Mouse (Mus musculus): ENCODE results near the gene Prr5l. TPM values are rescaled to one million over a fixed set of nuclear protein-coding genes. Genes with fewer than 3 reads are reported as not detected.

The Prr5l gene
- total and polyA plus RNA-seq, 3 experiments = 0.89 to 3.4 (median 1.4) TPM

- DNase-seq = no peak
- intact Hi-C loops (cut with DNase I) = loop anchor here (2.0 kb wide), 1 partner anchor 133 kb away; no protein-coding TSS in a partner anchor
- peaks cover 11% of the 10 kb centered on the region for H3K4me1 ChIP-seq (ENCODE audit: control insufficient read depth, insufficient read depth, low read length)
These were observed 54.7 kb downstream of the Prr5l start for GRCm38 (mm10) chr2:101828057-101828643.

GRCm38 (mm10) chr2:101827626-101828025 lies 55.2 kb downstream of the Prr5l start:
- Histone ChIP-seq H3K27ac (no peak overlapping the region; the same call in 1 of the 2 replicates), H3K36me3 (ENCODE audit: control insufficient read depth, insufficient read depth, low read length) (no peaks in the 10 kb centered on the region; the same call in 1 of the 2 replicates), H3K4me1 (ENCODE audit: control insufficient read depth, insufficient read depth, low read length) (peaks cover 12% of the 10 kb centered on the region), H3K9ac (ENCODE audit: low read depth, low read length) (no peak overlapping the region), H3K79me2 (replicated peaks; ENCODE audit: control insufficient read depth, insufficient read depth, low read length) (no peaks in the 10 kb centered on the region), H3K27me3 (ENCODE audit: control insufficient read depth, insufficient read depth, low read length) (no peaks in the 10 kb centered on the region), H3K4me3 (no peak overlapping the region)
- no peak for TF ChIP-seq EP300 (IDR thresholded peaks at IDR 0.05; ENCODE audit: insufficient read depth, low read depth, low read length)
- TF ChIP-seq CTCF (IDR thresholded peaks at IDR 0.05) = no peak
- no peak for TF ChIP-seq POLR2A (IDR thresholded peaks at IDR 0.05; ENCODE audit: insufficient read depth, low read depth, low read length)
- no peak for DNase-seq
- WGBS = 26% methylated on average over 5 of the region's 5 CpGs
- intact Hi-C loops (cut with DNase I) = loop anchor here (2.0 kb wide), 2 partner anchors 31 to 133 kb away; no protein-coding TSS in a partner anchor

More at GRCm38 (mm10) chr2:101828057-101828643, 54.7 kb downstream of the Prr5l start:
- H3K36me3 ChIP-seq (ENCODE audit: control insufficient read depth, insufficient read depth, low read length) = no peaks in the 10 kb centered on the region; the same call in 1 of the 2 replicates
- no peaks in the 10 kb centered on the region for H3K79me2 ChIP-seq (replicated peaks; ENCODE audit: control insufficient read depth, insufficient read depth, low read length)
- H3K27ac ChIP-seq = no peak overlapping the region; the same call in 1 of the 2 replicates
- no peaks in the 10 kb centered on the region for H3K27me3 ChIP-seq (ENCODE audit: control insufficient read depth, insufficient read depth, low read length)
- TF ChIP-seq CTCF (IDR thresholded peaks at IDR 0.05) = peak; percentile 80
- TF ChIP-seq EP300 (IDR thresholded peaks at IDR 0.05; ENCODE audit: insufficient read depth, low read depth, low read length) = no peak
- H3K4me3 ChIP-seq = no peak overlapping the region
- H3K9ac ChIP-seq (ENCODE audit: low read depth, low read length) = no peak overlapping the region
- WGBS = 21% methylated on average over 5 of the region's 5 CpGs

DNA sequence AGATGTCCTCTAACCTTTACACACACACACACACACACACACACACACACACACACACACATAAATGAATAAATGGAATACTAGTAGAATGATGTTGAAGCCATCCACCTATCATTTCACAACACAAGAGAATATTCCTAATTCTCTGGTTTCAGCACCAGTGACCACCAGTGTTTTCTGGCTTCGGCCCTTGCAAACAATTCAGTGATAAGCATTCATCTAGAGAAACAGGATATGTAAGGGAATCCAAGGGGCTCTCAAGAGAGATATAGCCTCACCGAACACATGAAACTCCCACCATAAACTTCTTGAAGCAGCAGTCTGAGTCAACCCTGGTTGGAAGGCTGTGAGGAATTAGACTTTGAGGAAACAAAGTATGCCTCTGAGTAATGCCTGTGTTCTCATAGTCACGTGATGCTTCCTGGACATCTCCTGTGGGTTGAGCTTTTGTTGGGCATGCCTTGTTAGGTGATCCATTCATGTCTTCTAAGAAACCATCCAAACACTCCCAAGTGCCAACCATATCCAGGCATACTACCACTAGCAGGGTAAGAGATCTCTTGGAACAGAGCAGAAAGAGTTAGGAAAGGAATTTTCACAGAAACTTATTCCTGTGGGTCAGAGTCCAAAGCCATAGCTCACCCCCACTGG lies 55.8 kb downstream of the Prr5l start:
- TF ChIP-seq EP300 (IDR thresholded peaks at IDR 0.05; ENCODE audit: insufficient read depth, low read depth, low read length) = no peak
- TF ChIP-seq POLR2A (IDR thresholded peaks at IDR 0.05; ENCODE audit: insufficient read depth, low read depth, low read length) = no peak
- TF ChIP-seq CTCF (IDR thresholded peaks at IDR 0.05) = no peak

GRCm38 (mm10) chr2:101826186-101826707 lies 56.6 kb downstream of the Prr5l start:
- Histone ChIP-seq H3K27ac (no peak overlapping the region), H3K4me3 (no peak overlapping the region), H3K79me2 (replicated peaks; ENCODE audit: control insufficient read depth, insufficient read depth, low read length) (no peaks in the 10 kb centered on the region), H3K4me1 (ENCODE audit: control insufficient read depth, insufficient read depth, low read length) (peaks cover 14% of the 10 kb centered on the region), H3K27me3 (ENCODE audit: control insufficient read depth, insufficient read depth, low read length) (no peaks in the 10 kb centered on the region), H3K36me3 (ENCODE audit: control insufficient read depth, insufficient read depth, low read length) (no peaks in the 10 kb centered on the region; the same call in 1 of the 2 replicates), H3K9ac (ENCODE audit: low read depth, low read length) (no peak overlapping the region)
- no peak for TF ChIP-seq CTCF (IDR thresholded peaks at IDR 0.05)
- no peak for TF ChIP-seq EP300 (IDR thresholded peaks at IDR 0.05; ENCODE audit: insufficient read depth, low read depth, low read length)
- no peak for TF ChIP-seq POLR2A (IDR thresholded peaks at IDR 0.05; ENCODE audit: insufficient read depth, low read depth, low read length)
- 51% methylated on average over 2 of the region's 2 CpGs for WGBS
- intact Hi-C loops (cut with DNase I) = loop anchor here (2.0 kb wide), 1 partner anchor 29 kb away; no protein-coding TSS in a partner anchor
- DNase-seq = no peak

More for the DNA sequence above, 55.8 kb downstream of the Prr5l start:
- H3K27ac ChIP-seq = no peak overlapping the region
- no peaks in the 10 kb centered on the region for H3K27me3 ChIP-seq (ENCODE audit: control insufficient read depth, insufficient read depth, low read length)
- H3K36me3 ChIP-seq (ENCODE audit: control insufficient read depth, insufficient read depth, low read length) = no peaks in the 10 kb centered on the region; the same call in 1 of the 2 replicates
- no peak overlapping the region for H3K9ac ChIP-seq (ENCODE audit: low read depth, low read length)
- DNase-seq = no peak
- no peaks in the 10 kb centered on the region for H3K79me2 ChIP-seq (replicated peaks; ENCODE audit: control insufficient read depth, insufficient read depth, low read length)
- intact Hi-C loops (cut with DNase I) = loop anchor here (2.0 kb wide), 1 partner anchor 30 kb away; no protein-coding TSS in a partner anchor
- no peak overlapping the region for H3K4me3 ChIP-seq
- 52% methylated on average over 3 of the region's 3 CpGs for WGBS
- H3K4me1 ChIP-seq (ENCODE audit: control insufficient read depth, insufficient read depth, low read length) = peaks cover 12% of the 10 kb centered on the region

DNA sequence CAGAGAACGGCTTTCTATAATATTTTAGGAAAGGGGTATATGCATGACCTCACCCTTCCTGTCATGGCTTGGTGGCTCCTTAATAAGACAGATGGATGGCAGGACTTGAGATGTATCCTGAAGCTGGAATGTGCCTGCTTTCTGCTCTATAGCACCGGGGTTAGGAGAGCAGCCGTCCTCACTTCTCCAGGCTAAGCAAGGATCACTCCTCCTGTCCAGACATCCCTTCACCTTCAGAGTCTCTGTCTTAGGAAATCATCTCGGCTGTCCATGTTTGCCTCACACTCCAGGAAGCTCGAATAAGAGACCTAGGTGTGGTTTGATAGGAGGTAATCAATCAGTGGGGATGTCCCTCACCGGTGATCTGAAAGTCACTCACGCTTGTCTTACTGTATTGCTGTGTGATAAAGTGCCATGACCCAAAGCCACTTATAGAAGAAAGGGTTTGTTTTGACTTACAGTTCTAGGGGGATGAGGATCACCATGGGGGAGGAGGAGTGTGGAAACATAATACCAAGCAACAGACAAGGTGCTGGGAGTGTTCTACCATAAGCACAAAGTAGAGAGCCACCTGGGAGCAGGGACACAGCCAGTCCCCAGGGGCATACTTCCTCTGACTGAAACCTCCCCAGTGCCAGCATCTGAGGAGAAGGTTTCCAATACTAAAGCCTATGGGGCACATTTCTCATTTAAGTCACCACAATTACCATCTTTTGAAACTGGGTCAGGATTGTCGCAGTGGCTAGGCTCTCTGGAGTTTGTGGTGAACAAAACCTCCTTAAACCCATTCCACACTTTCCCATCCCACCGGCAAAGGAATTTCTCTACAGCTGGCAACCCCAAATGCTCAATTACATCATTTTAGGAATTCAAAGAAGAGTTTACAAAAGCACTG lies 57.4 kb downstream of the Prr5l start:
- no peak overlapping the region for H3K4me3 ChIP-seq
- no peaks in the 10 kb centered on the region; the same call in 1 of the 2 replicates for H3K36me3 ChIP-seq (ENCODE audit: control insufficient read depth, insufficient read depth, low read length)
- 81% methylated on average over 9 of the region's 9 CpGs for WGBS
- intact Hi-C loops (cut with DNase I) = loop anchor here (2.0 kb wide), 1 partner anchor 29 kb away; no protein-coding TSS in a partner anchor
- TF ChIP-seq EP300 (IDR thresholded peaks at IDR 0.05; ENCODE audit: insufficient read depth, low read depth, low read length) = no peak
- TF ChIP-seq CTCF (IDR thresholded peaks at IDR 0.05) = no peak
- no peak for TF ChIP-seq POLR2A (IDR thresholded peaks at IDR 0.05; ENCODE audit: insufficient read depth, low read depth, low read length)
- no peak overlapping the region for H3K9ac ChIP-seq (ENCODE audit: low read depth, low read length)
- H3K79me2 ChIP-seq (replicated peaks; ENCODE audit: control insufficient read depth, insufficient read depth, low read length) = no peaks in the 10 kb centered on the region
- H3K27ac ChIP-seq = no peak overlapping the region
- H3K27me3 ChIP-seq (ENCODE audit: control insufficient read depth, insufficient read depth, low read length) = no peaks in the 10 kb centered on the region
- DNase-seq = no peak
- peaks cover 14% of the 10 kb centered on the region for H3K4me1 ChIP-seq (ENCODE audit: control insufficient read depth, insufficient read depth, low read length)

All from heart, adult 2 months (tissue).